Mouse (Mus musculus): Measurements from ENCODE around the gene Dynll1. TPM values are rescaled to one million over a fixed set of nuclear protein-coding genes. Genes with fewer than 3 reads are reported as not detected.

Dynll1 gene
- polyA plus RNA-seq, 1 experiment from 2014 or later, result 1,446 TPM

GRCm38 (mm10) chr5:115273549-115274135 lies 27.2 kb downstream of the Dynll1 start:
- Histone ChIP-seq H3K4me1 (peaks cover 41% of the 10 kb centered on the region), H3K27me3 (no peaks in the 10 kb centered on the region), H3K9me3 (no peaks in the 10 kb centered on the region), H3K36me3 (0 out of 2 replicates have a peak, but pooled peaks cover 6% of the 10 kb centered on the region), H3K4me3 (peak overlapping the region; percentile 94), H3K27ac (replicated peaks) (peak overlapping the region; percentile 90), H3K4me2 (replicated peaks) (peak overlapping the region; percentile 47), H3K9ac (replicated peaks) (peak overlapping the region; percentile 44; the same call in 1 of the 2 replicates)
- 66% methylated on average over 6 of the region's 6 CpGs for WGBS
- ATAC-seq (replicated peaks), result no peak

- 0 out of 2 replicates have a peak, but pooled peaks cover 8% of the 10 kb centered on the region for H3K36me3 ChIP-seq
- no peaks in the 10 kb centered on the region for H3K27me3 ChIP-seq
- H3K27ac ChIP-seq (replicated peaks), result peak within 1 kb of the TSS; percentile 90
- WGBS, result 12% methylated on average over 26 of the region's 26 CpGs
- H3K4me3 ChIP-seq, result peak within 1 kb of the TSS; percentile 94
- no peaks in the 10 kb centered on the region for H3K9me3 ChIP-seq
- H3K4me1 ChIP-seq, result peaks cover 44% of the 10 kb centered on the region
- H3K9ac ChIP-seq (replicated peaks), result peak within 1 kb of the TSS; percentile 95
- ATAC-seq (replicated peaks), result peak; percentile 88
- peak within 1 kb of the TSS; percentile 66 for H3K4me2 ChIP-seq (replicated peaks)
Measured at GRCm38 (mm10) chr5:115272812-115273548, 27.8 kb downstream of the Dynll1 start, which contains the start of gene Rnf10. TSS of gene Rnf10 (minus strand) at chr5:115272898.

GRCm38 (mm10) chr5:115271931-115272811 lies 28.6 kb downstream of the Dynll1 start:
- H3K27me3 ChIP-seq, result no peaks in the 10 kb centered on the region
- peak overlapping the region; percentile 94 for H3K4me3 ChIP-seq
- H3K4me2 ChIP-seq (replicated peaks), result peak overlapping the region; percentile 66
- WGBS, result under 1% methylated on average over 68 of the region's 77 CpGs
- H3K27ac ChIP-seq (replicated peaks), result peak overlapping the region; percentile 90
- peak overlapping the region; percentile 95 for H3K9ac ChIP-seq (replicated peaks)
- no peaks in the 10 kb centered on the region for H3K9me3 ChIP-seq
- H3K4me1 ChIP-seq, result peaks cover 45% of the 10 kb centered on the region
- peak; percentile 20; the same call in 1 of the 2 replicates for ATAC-seq (replicated peaks)
- H3K36me3 ChIP-seq, result 0 out of 2 replicates have a peak, but pooled peaks cover 8% of the 10 kb centered on the region

GRCm38 (mm10) chr5:115269969-115270368 lies 30.8 kb downstream of the Dynll1 start:
- Histone ChIP-seq H3K27ac (replicated peaks) (no peak overlapping the region), H3K4me3 (no peak overlapping the region), H3K4me1 (peaks cover 55% of the 10 kb centered on the region), H3K9ac (replicated peaks) (no peak overlapping the region), H3K9me3 (no peaks in the 10 kb centered on the region), H3K4me2 (replicated peaks) (0 out of 2 replicates have a peak overlapping the region, but pooled peaks have one; percentile 66), H3K36me3 (0 out of 2 replicates have a peak, but pooled peaks cover 8% of the 10 kb centered on the region), H3K27me3 (no peaks in the 10 kb centered on the region)
- no peak for ATAC-seq (replicated peaks)
- WGBS, result 90% methylated on average over 1 of the region's 1 CpGs

- H3K9me3 ChIP-seq, result no peaks in the 10 kb centered on the region
- ATAC-seq (replicated peaks), result no peak
- WGBS, result 78% methylated on average over 3 of the region's 3 CpGs
- no peak overlapping the region for H3K4me2 ChIP-seq (replicated peaks)
- no peak overlapping the region for H3K27ac ChIP-seq (replicated peaks)
- peaks cover 49% of the 10 kb centered on the region for H3K4me1 ChIP-seq
- no peak overlapping the region for H3K4me3 ChIP-seq
- no peaks in the 10 kb centered on the region for H3K27me3 ChIP-seq
- H3K9ac ChIP-seq (replicated peaks), result no peak overlapping the region
- H3K36me3 ChIP-seq, result 0 out of 2 replicates have a peak, but pooled peaks cover 8% of the 10 kb centered on the region
Measured at GRCm38 (mm10) chr5:115268266-115268665, 32.5 kb downstream of the Dynll1 start.

- no peaks in the 10 kb centered on the region for H3K27me3 ChIP-seq
- H3K4me2 ChIP-seq (replicated peaks), result no peak overlapping the region
- no peak for ATAC-seq (replicated peaks)
- no peak overlapping the region for H3K9ac ChIP-seq (replicated peaks)
- no peaks in the 10 kb centered on the region for H3K9me3 ChIP-seq
- H3K27ac ChIP-seq (replicated peaks), result no peak overlapping the region
- H3K4me3 ChIP-seq, result no peak overlapping the region
- 0 out of 2 replicates have a peak, but pooled peaks cover 12% of the 10 kb centered on the region for H3K36me3 ChIP-seq
- H3K4me1 ChIP-seq, result peaks cover 45% of the 10 kb centered on the region
- WGBS, result 88% methylated on average over 3 of the region's 3 CpGs
Measured at GRCm38 (mm10) chr5:115267469-115268045, 33.2 kb downstream of the Dynll1 start.

GRCm38 (mm10) chr5:115266787-115267468 lies 33.9 kb downstream of the Dynll1 start:
- Histone ChIP-seq H3K4me1 (peaks cover 45% of the 10 kb centered on the region), H3K9me3 (no peaks in the 10 kb centered on the region), H3K36me3 (0 out of 2 replicates have a peak, but pooled peaks cover 13% of the 10 kb centered on the region), H3K9ac (replicated peaks) (no peak overlapping the region), H3K4me2 (replicated peaks) (no peak overlapping the region), H3K4me3 (no peak overlapping the region), H3K27me3 (no peaks in the 10 kb centered on the region), H3K27ac (replicated peaks) (no peak overlapping the region)
- ATAC-seq (replicated peaks), result no peak
- 90% methylated on average over 8 of the region's 8 CpGs for WGBS

- Histone ChIP-seq H3K27ac (replicated peaks) (no peak overlapping the region), H3K36me3 (0 out of 2 replicates have a peak, but pooled peaks cover 13% of the 10 kb centered on the region), H3K9ac (replicated peaks) (no peak overlapping the region), H3K4me2 (replicated peaks) (no peak overlapping the region), H3K4me1 (peaks cover 41% of the 10 kb centered on the region), H3K9me3 (no peaks in the 10 kb centered on the region), H3K27me3 (no peaks in the 10 kb centered on the region), H3K4me3 (no peak overlapping the region)
- WGBS, result 91% methylated on average over 5 of the region's 5 CpGs
- ATAC-seq (replicated peaks), result no peak
Measured at GRCm38 (mm10) chr5:115266340-115266739, 34.5 kb downstream of the Dynll1 start.

GRCm38 (mm10) chr5:115262502-115263291 lies 38.1 kb downstream of the Dynll1 start:
- Histone ChIP-seq H3K4me3 (no peak overlapping the region), H3K9me3 (no peaks in the 10 kb centered on the region), H3K27me3 (no peaks in the 10 kb centered on the region), H3K9ac (replicated peaks) (no peak overlapping the region), H3K27ac (replicated peaks) (no peak overlapping the region), H3K36me3 (peaks cover 31% of the 10 kb centered on the region), H3K4me2 (replicated peaks) (no peak overlapping the region), H3K4me1 (peaks cover 12% of the 10 kb centered on the region)
- no peak for ATAC-seq (replicated peaks)
- 93% methylated on average over 14 of the region's 14 CpGs for WGBS

- no peak overlapping the region for H3K4me3 ChIP-seq
- no peak for ATAC-seq (replicated peaks)
- no peak overlapping the region for H3K27ac ChIP-seq (replicated peaks)
- H3K9me3 ChIP-seq, result no peaks in the 10 kb centered on the region
- H3K27me3 ChIP-seq, result no peaks in the 10 kb centered on the region
- H3K9ac ChIP-seq (replicated peaks), result no peak overlapping the region
- H3K4me1 ChIP-seq, result peaks cover 10% of the 10 kb centered on the region
- 86% methylated on average over 1 of the region's 1 CpGs for WGBS
- peaks cover 38% of the 10 kb centered on the region for H3K36me3 ChIP-seq
- H3K4me2 ChIP-seq (replicated peaks), result no peak overlapping the region
Measured at GRCm38 (mm10) chr5:115261880-115262279, 38.9 kb downstream of the Dynll1 start.

Measured in forebrain, embryonic 15.5 days (tissue).